Mouse (Mus musculus): ENCODE data around the gene Pex7.

DNA sequence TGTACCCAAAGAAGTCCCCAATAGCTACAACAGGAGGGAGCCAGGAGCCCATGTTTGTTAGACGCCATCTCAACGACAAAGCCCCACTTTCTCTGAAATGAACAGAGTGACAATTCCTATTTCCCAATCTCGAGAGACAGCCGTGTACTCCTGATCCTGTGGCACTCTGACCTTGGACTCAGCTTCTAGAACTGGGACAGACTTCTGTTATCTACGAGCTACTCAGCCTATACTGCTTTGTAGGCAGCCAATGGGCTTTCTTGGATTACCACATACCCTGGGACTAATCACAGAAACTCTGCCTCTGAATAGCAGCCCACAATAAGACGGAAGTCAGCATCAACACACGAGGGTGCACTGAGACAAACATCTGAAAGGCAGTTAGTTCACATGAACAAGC, 5.5 kb downstream of the Pex7 start:
- TF ChIP-seq POLR2A (IDR thresholded peaks at IDR 0.05; ENCODE audit: borderline replicate concordance, extremely low read depth, low read depth, low read length): no peak
- no peak for TF ChIP-seq CTCF (IDR thresholded peaks at IDR 0.05; ENCODE audit: insufficient read depth, low read length)
